Mouse (Mus musculus): ENCODE data around the gene G6pdx. TPM values are rescaled to one million over a fixed set of nuclear protein-coding genes. Genes with fewer than 3 reads are reported as not detected.

G6pdx gene
- total RNA-seq, 2 experiments from 2014 or later = 28.2 to 28.4 TPM

GRCm38 (mm10) chrX:74400136-74400535 lies 28.9 kb downstream of the G6pdx start:
- no peak for TF ChIP-seq CTCF (IDR thresholded peaks at IDR 0.05)
- Histone ChIP-seq H3K27ac (no peak overlapping the region), H3K4me3 (no peak overlapping the region)
- intact Hi-C loops (cut with DNase I) = no loop called here
- no peak for DNase-seq (ENCODE audit: extremely low spot score in 1 of 2, low spot score in 2 of 2)

- peak; percentile 71 to 76 for DNase-seq (ENCODE audit: extremely low spot score in 1 of 2, low spot score in 2 of 2)
- intact Hi-C loops (cut with DNase I) = loop anchor here (1.0 kb wide), 1 partner anchor 24 kb away; no protein-coding TSS in a partner anchor
- peak; percentile 56 for TF ChIP-seq CTCF (IDR thresholded peaks at IDR 0.05)
Observed at GRCm38 (mm10) chrX:74392535-74393443, 36.2 kb downstream of the G6pdx start, which contains the start of the genes Fam3a and Ikbkg. Gene Fam3a (minus strand): TSS chrX:74393272. Gene Ikbkg (plus strand): TSS chrX:74393290.

GRCm38 (mm10) chrX:74388153-74388552 lies 40.8 kb downstream of the G6pdx start:
- DNase-seq (ENCODE audit: extremely low spot score in 1 of 2, low spot score in 2 of 2) = no peak
- H3K4me3 ChIP-seq = no peak overlapping the region
- intact Hi-C loops (cut with DNase I) = no loop called here
- no peak for TF ChIP-seq CTCF (IDR thresholded peaks at IDR 0.05)
- no peak overlapping the region for H3K27ac ChIP-seq

More at GRCm38 (mm10) chrX:74392535-74393443, 36.2 kb downstream of the G6pdx start, which contains the start of the genes Fam3a and Ikbkg:
- H3K27ac ChIP-seq = peak within 1 kb of the TSS; percentile 79
- peak within 1 kb of the TSS; percentile 57 for H3K4me3 ChIP-seq

GRCm38 (mm10) chrX:74384451-74384850 lies 44.5 kb downstream of the G6pdx start:
- TF ChIP-seq CTCF (IDR thresholded peaks at IDR 0.05) = no peak
- no peak for DNase-seq (ENCODE audit: extremely low spot score in 1 of 2, low spot score in 2 of 2)
- H3K4me3 ChIP-seq = no peak overlapping the region
- no peak overlapping the region for H3K27ac ChIP-seq
- intact Hi-C loops (cut with DNase I) = no loop called here

GRCm38 (mm10) chrX:74372888-74373549 lies 56.0 kb downstream of the G6pdx start, which contains the start of the genes Ubl4a and Slc10a3:
Gene Ubl4a (minus strand): TSS chrX:74373218.
Gene Slc10a3 (minus strand): TSS chrX:74373349.
- peak within 1 kb of the TSS; percentile 58 for H3K4me3 ChIP-seq
- peak; percentile 76 to 80 for DNase-seq (ENCODE audit: extremely low spot score in 1 of 2, low spot score in 2 of 2)
- no peak; the same call in 1 of the 2 replicates for TF ChIP-seq CTCF (IDR thresholded peaks at IDR 0.05)
- peak within 1 kb of the TSS; percentile 55 for H3K27ac ChIP-seq
- intact Hi-C loops (cut with DNase I) = loop anchor here (2.0 kb wide), 1 partner anchor 54 kb away; no protein-coding TSS in a partner anchor

- intact Hi-C loops (cut with DNase I) = loop anchor here (1.0 to 5.0 kb wide), 2 partner anchors 25 to 121 kb away; partner anchors contain the start of genes Fam3a, Flna and Ikbkg
- peak; percentile 67 for DNase-seq (ENCODE audit: extremely low spot score in 1 of 2, low spot score in 2 of 2)
- H3K27ac ChIP-seq = peak overlapping the region; percentile 86
- H3K4me3 ChIP-seq = peak overlapping the region; percentile 67
- no peak; the same call in 1 of the 2 replicates for TF ChIP-seq CTCF (IDR thresholded peaks at IDR 0.05)
Observed at GRCm38 (mm10) chrX:74368209-74368909, 60.6 kb downstream of the G6pdx start.

GRCm38 (mm10) chrX:74367512-74367911 lies 61.5 kb downstream of the G6pdx start:
- peak overlapping the region; percentile 86; the same call in 1 of the 2 replicates for H3K27ac ChIP-seq
- no peak for DNase-seq (ENCODE audit: extremely low spot score in 1 of 2, low spot score in 2 of 2)
- no peak for TF ChIP-seq CTCF (IDR thresholded peaks at IDR 0.05)
- peak overlapping the region; percentile 67 for H3K4me3 ChIP-seq
- intact Hi-C loops (cut with DNase I) = loop anchor here (5.0 kb wide), 1 partner anchor 120 kb away; the partner anchor contains the start of gene Flna

Other genes with a start within 250 kb of the G6pdx start
- 10 to 100 TPM; 66.7 to 68.9 TPM for gene Flna, start 179.4 kb downstream of the G6pdx start, total RNA-seq (2021)
- 10 to 100 TPM; 36.0 to 37.7 TPM for gene Emd, start 174.5 kb downstream of the G6pdx start, total RNA-seq (2021)
- 100 to 1,000 TPM; 151 to 163 TPM for gene Rpl10, start 158.4 kb downstream of the G6pdx start, total RNA-seq (2021)
- 10 to 100 TPM; 60.9 to 64.9 TPM for gene Taz, start 147.3 kb downstream of the G6pdx start, total RNA-seq (2021)
- gene Dnase1l1, start 146.9 kb downstream of the G6pdx start, total RNA-seq (2021) = 1 to 10 TPM; 2.2 to 2.9 TPM
- gene Atp6ap1, start 132.1 kb downstream of the G6pdx start, total RNA-seq (2021) = 100 to 1,000 TPM; 320 to 341 TPM
- 100 to 1,000 TPM; 596 to 607 TPM for gene Gdi1, start 124.2 kb downstream of the G6pdx start, total RNA-seq (2021)
- gene Fam50a, start 116.2 kb downstream of the G6pdx start, total RNA-seq (2021) = 10 to 100 TPM; 25.7 to 31.7 TPM
- 10 to 100 TPM; 27.1 to 30.2 TPM for gene Plxna3, start 100.1 kb downstream of the G6pdx start, total RNA-seq (2021)
- gene Lage3, start 75.6 kb downstream of the G6pdx start, total RNA-seq (2021) = 10 to 100 TPM; 22.3 to 23.5 TPM
- 10 to 100 TPM; 65.7 to 71.5 TPM for gene Ubl4a, start 56.0 kb downstream of the G6pdx start, total RNA-seq (2021)
- gene Slc10a3, start 55.8 kb downstream of the G6pdx start, total RNA-seq (2021) = 1 to 10 TPM; 3.1 to 3.9 TPM
- 10 to 100 TPM; 15.7 to 20.9 TPM for gene Fam3a, start 35.9 kb downstream of the G6pdx start, total RNA-seq (2021)
- 10 to 100 TPM; 44.8 to 47.6 TPM for gene Ikbkg, start 35.9 kb downstream of the G6pdx start, total RNA-seq (2021)
- not detected for gene Gm6880, start 52.2 kb upstream of the G6pdx start, total RNA-seq (2021)
- gene Olfr1326-ps1, start 145.7 kb upstream of the G6pdx start, total RNA-seq (2021) = not detected
- gene Olfr1325, start 163.5 kb upstream of the G6pdx start, total RNA-seq (2021) = not detected
- under 1 TPM; 0.27 to 0.30 TPM for gene Gm5640, start 216.4 kb upstream of the G6pdx start, total RNA-seq (2021)